Mouse (Mus musculus) heart, embryonic 12.5 days (tissue): ENCODE results near the gene Mmel1. TPM values are rescaled to one million over a fixed set of nuclear protein-coding genes. Genes with fewer than 3 reads are reported as not detected.

Experiments used
- ATAC-seq: fragments of 200-750 bp; cut with Nextera tagmentation; 2 replicates; pipeline ENCODE4 v1.8.0; 2017; ENCODE audit warnings: moderate TSS enrichment, moderate library complexity; ENCODE audit not compliant: insufficient number of reproducible peaks, low FRiP score
- H3K27ac ChIP-seq: fragments of 300-500 bp; sonication (generic); 2 replicates; pipeline ENCODE4 v1.5.1; 2016; ENCODE audit warnings: mild to moderate bottlenecking, moderate library complexity; ENCODE audit not compliant: poor library complexity, severe bottlenecking
- H3K27me3 ChIP-seq: fragments of 300-500 bp; sonication (generic); replicated peaks from 2 replicates; pipeline ENCODE4 v1.6.1; 2016; ENCODE audit warnings: mild to moderate bottlenecking, moderate library complexity
- H3K36me3 ChIP-seq: fragments of 300-500 bp; sonication (generic); 2 replicates; pipeline ENCODE4 v1.6.1; 2016; ENCODE audit warnings: mild to moderate bottlenecking, moderate library complexity
- H3K4me1 ChIP-seq: fragments of 300-500 bp; sonication (generic); replicated peaks from 2 replicates; pipeline ENCODE4 v1.6.1; 2016; ENCODE audit warnings: mild to moderate bottlenecking
- H3K4me2 ChIP-seq: fragments of 300-500 bp; sonication (generic); 2 replicates; pipeline ENCODE4 v1.6.1; 2016; ENCODE audit warnings: mild to moderate bottlenecking, moderate library complexity
- H3K4me3 ChIP-seq: fragments of 300-500 bp; sonication (generic); 2 replicates; pipeline ENCODE4 v1.5.1; 2016; ENCODE audit warnings: mild to moderate bottlenecking
- H3K9ac ChIP-seq: fragments of 300-500 bp; sonication (generic); 2 replicates; pipeline ENCODE4 v1.6.1; 2016; ENCODE audit warnings: mild to moderate bottlenecking, moderate library complexity
- H3K9me3 ChIP-seq: fragments of 300-500 bp; sonication (generic); replicated peaks from 2 replicates; pipeline ENCODE4 v1.6.1; 2016; ENCODE audit warnings: mild to moderate bottlenecking, moderate library complexity
- WGBS: fragments of 180-500 bp; shearing (Covaris S2); methylation state at CpG from one replicate; pipeline ENCODE4 v1.1.7; 2016; 5-methylcytosine and 5-hydroxymethylcytosine counted together
- polyA plus RNA-seq: library from polyadenylated mRNA; unstranded; fragments of >200 nt; fragmentation: Nextera tagmentation; extraction: Ambion mirVana; gene quantifications from 2 replicates; pipeline ENCODE4 v1.2.1, GENCODE M21; 2016

The Mmel1 gene
- polyA plus RNA-seq, 1 experiment from 2014 or later, result 0.20 TPM

DNA sequence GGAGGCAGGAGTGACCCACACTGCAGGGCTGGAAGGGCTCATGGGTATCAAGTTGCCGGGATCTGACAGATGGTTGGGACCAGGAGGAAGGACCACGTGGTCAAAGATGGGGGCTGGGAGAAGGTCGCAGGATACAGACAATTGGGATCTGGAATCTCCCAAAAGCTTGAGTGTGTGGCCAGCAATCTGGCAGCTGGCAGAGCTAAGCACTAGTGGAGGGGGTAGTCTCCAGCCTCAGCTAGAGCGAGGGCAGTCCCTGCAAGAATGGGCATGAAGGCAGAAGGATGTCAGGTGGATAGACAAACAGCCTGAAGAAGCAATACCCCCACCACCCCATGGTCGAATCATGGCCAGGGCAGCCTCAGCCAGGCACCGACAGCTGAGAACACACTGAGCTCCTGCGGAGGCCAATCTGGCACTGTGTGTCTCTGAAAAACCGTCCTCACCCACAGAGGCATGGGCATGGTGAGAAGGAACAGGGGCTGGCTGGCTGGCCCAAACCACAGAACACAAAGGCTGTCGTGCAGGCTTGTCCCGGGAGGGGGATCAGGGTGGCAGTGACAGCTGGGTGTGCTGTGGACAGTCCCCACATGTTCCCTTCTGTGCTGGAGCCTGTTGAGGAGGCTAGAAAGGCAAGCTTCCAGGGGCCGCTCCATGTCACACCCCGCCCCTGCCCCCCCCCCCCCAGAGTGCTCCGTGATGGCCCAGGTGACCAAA, 17.6 kb downstream of the Mmel1 start:
- Histone ChIP-seq H3K4me2 (no peak overlapping the region), H3K27ac (no peak overlapping the region), H3K27me3 (peaks cover 10% of the 10 kb centered on the region), H3K4me1 (0 out of 2 replicates have a peak, but pooled peaks cover 2% of the 10 kb centered on the region), H3K9ac (no peak overlapping the region), H3K9me3 (no peaks in the 10 kb centered on the region), H3K36me3 (no peaks in the 10 kb centered on the region), H3K4me3 (no peak overlapping the region)
- no peak for ATAC-seq
- WGBS, result 68% methylated on average over 13 of the region's 13 CpGs

DNA sequence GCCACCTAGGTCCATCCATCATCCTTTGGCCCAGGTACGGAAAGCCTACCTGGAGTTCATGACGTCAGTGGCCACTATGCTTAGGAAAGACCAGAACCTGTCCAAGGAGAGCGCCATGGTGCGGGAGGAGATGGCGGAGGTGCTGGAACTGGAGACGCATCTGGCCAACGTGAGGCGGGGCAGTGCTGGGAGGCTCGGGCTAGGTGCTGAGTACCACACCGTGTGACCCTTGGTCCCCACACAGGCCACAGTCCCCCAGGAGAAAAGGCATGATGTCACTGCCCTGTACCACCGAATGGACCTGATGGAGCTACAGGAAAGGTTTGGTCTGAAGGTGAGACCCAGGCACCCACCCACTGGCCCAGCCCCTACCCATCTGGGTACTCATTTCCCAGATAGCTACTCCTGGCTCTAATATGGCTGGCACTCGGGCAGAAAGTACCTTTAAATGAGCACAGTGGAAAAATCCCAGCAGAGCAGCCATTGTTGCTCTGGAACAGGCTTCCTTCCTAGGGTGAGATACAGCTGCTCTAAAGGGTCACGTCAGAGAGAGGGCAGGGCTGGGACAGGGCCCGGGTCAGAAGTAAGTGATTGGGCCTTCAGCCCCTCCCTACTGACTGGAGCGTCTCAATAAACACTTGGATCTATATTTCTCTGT, 18.3 kb downstream of the Mmel1 start:
- Histone ChIP-seq H3K36me3 (no peaks in the 10 kb centered on the region), H3K9me3 (no peaks in the 10 kb centered on the region), H3K27ac (no peak overlapping the region), H3K4me3 (no peak overlapping the region), H3K9ac (no peak overlapping the region), H3K4me1 (no peaks in the 10 kb centered on the region), H3K4me2 (no peak overlapping the region), H3K27me3 (peaks cover 12% of the 10 kb centered on the region)
- WGBS, result 72% methylated on average over 15 of the region's 15 CpGs
- no peak for ATAC-seq

DNA sequence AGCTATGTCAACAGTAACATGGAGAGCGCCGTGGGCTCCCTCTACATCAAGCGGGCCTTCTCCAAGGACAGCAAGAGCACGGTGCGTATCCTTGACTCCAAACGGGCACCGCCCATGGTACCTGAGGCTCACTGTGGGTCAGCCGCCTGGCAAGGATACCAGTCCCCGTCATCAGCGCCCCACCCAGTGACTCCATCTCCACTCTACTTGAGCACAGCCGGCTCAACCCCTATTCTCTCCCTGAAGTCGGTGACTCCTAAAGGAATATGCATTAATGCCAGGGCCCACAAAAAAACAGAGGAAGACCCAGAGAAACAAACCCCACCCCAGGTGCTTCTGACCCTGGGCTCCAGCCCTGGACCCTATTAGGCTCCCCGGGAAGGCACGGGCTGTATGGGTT, 21.5 kb downstream of the Mmel1 start:
- no peaks in the 10 kb centered on the region for H3K4me1 ChIP-seq
- H3K27me3 ChIP-seq, result peaks cover 37% of the 10 kb centered on the region
- no peak overlapping the region for H3K9ac ChIP-seq
- H3K9me3 ChIP-seq, result no peaks in the 10 kb centered on the region
- no peak for ATAC-seq
- no peaks in the 10 kb centered on the region for H3K36me3 ChIP-seq
- H3K27ac ChIP-seq, result no peak overlapping the region
- H3K4me3 ChIP-seq, result no peak overlapping the region
- no peak overlapping the region for H3K4me2 ChIP-seq
- 83% methylated on average over 14 of the region's 14 CpGs for WGBS

DNA sequence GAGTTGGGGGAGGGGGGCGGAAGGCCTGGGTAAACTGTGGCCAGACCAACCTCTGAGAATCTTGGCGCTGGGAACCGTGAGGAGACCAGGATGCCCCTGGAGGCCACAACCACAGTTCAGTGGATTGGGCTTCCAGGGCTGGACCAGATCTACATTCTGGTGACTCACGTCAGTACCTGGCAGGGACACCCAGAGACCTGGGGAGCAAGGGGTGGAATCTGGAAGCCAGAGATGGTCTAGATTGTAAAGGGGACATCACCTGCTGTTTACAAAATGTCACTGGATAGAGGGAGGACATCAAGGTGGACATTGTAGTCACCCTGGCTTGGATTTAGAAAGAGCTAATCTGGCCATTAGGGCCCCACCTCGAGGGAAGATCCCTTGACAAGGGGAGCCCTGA, 26.2 kb downstream of the Mmel1 start:
- Histone ChIP-seq H3K9me3 (no peaks in the 10 kb centered on the region), H3K27ac (no peak overlapping the region), H3K36me3 (no peaks in the 10 kb centered on the region), H3K9ac (no peak overlapping the region), H3K4me1 (peaks cover 16% of the 10 kb centered on the region), H3K4me2 (no peak overlapping the region), H3K27me3 (peaks cover 49% of the 10 kb centered on the region), H3K4me3 (no peak overlapping the region)
- WGBS, result 67% methylated on average over 5 of the region's 5 CpGs
- no peak for ATAC-seq

DNA sequence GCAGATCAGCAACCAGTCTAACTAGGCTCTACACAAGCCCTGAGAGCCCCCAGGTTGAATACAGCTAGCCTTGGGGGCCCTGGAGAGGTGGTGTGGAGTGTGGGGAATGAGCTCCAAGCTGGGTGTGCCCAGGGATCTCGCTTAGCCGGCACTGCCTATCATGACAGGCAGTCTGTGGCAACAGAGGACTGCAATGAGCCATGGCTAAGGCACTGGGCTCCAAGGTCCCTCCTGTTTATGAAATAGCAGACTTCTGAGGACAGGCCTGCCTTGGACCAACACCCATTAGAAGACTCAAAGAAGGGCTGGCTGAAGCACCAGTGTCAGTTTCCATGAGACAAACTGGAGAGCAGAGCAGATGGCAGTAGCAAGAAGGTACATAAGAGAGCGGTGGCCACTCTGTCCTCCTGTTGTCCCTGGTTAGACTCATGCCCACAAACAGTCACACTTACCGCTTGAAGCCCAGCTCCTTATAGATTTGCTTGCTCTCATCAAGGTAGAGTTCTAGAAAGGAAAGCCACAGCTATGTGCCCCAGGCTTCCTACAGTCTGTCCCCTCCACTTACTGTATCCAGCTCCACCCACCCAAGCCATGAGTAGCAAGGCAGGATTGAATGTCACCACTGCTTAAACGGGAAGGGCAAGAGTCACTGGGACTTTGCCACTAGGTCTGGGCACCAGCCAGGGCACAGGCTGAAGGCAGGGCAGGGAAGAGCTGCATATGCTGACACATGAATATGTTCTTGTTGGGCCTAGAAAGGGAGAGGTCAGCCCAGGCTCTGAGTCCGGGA, 28.5 kb downstream of the Mmel1 start:
- H3K27me3 ChIP-seq, result peaks cover 39% of the 10 kb centered on the region
- peaks cover 16% of the 10 kb centered on the region for H3K4me1 ChIP-seq
- H3K27ac ChIP-seq, result no peak overlapping the region
- peak overlapping the region; percentile 55 for H3K4me3 ChIP-seq
- no peaks in the 10 kb centered on the region for H3K9me3 ChIP-seq
- H3K4me2 ChIP-seq, result peak overlapping the region; percentile 92
- no peak for ATAC-seq
- peak overlapping the region; percentile 79 for H3K9ac ChIP-seq
- WGBS, result 62% methylated on average over 6 of the region's 6 CpGs
- H3K36me3 ChIP-seq, result no peaks in the 10 kb centered on the region

DNA sequence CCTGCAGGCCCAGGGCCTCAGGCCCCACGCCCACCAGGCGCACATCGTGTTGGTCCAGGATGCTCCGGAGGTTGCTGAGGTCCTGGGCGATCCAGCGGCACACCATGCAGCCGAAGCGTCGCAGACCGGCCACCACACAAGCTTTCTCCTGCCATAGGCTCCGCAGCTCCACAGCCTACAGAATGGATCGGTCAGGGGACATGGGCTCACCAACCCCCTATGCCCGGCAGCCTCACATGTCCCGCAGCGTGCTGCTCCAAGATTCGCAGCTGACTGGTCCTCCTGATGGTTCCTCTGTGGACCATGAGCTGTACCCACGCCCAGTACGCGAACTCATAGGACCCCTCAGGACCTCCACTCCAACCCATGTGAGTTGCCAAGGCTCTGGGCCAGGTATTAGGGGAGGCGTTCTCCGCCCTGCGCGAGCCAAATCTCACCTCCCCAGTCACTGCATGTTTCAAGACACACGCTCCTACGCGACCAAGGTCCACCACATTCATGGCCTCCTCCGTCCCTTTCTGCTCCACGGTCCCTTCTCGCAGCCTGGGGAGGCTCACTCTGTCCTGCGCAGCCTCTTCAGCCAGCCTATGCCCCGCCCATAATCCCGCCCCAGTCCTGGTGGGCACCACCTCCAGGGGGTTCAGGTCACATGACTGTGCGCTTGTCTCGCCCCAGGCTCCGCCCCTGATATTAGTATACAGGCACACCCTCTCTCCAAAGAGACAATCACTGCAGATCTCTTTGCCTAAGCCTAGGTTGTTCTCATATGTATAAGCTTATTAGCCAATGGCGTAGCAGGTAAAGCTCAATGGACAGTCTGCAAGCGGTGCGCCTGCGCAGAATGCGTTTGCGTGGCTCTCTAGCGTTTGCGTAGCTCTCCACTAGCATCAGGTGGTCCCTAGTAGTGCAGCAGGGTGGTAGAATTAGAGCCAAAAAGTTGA, 29.4 kb downstream of the Mmel1 start, which contains the start of gene Fam213b:
Gene Fam213b, minus strand, starts transcription at position 630 of the 941 bp plus-strand sequence.
- Histone ChIP-seq H3K4me1 (peaks cover 16% of the 10 kb centered on the region), H3K4me3 (peak within 1 kb of the TSS; percentile 55), H3K9me3 (no peaks in the 10 kb centered on the region), H3K27ac (peak within 1 kb of the TSS; percentile 36; the same call in 1 of the 2 replicates), H3K9ac (peak within 1 kb of the TSS; percentile 79), H3K36me3 (no peaks in the 10 kb centered on the region), H3K27me3 (peaks cover 30% of the 10 kb centered on the region), H3K4me2 (peak within 1 kb of the TSS; percentile 92)
- ATAC-seq, result peak; percentile 98
- whole genome bisulfite sequencing, result 3% methylated on average over 43 of the region's 43 CpGs

DNA sequence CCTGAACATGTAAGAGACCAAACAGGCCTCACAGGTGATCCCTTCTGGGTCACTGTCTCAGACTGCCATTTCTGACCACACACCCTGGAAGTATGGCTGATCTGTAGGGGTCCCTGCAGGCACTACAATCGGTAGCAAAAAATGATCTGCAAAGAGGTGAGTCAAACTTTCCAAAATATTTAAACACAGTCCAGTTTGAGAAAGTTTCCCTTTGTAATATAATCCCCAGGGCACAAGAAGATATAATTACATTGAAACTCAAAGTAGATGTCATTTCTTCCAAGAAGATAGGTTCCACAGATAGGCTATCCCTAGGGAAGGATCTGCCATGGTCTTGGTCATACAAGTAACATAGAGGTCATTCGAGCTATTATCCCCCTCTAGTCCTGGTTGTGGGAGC, 33.0 kb downstream of the Mmel1 start:
- H3K4me2 ChIP-seq, result no peak overlapping the region
- H3K27ac ChIP-seq, result no peak overlapping the region
- no peaks in the 10 kb centered on the region for H3K9me3 ChIP-seq
- H3K4me1 ChIP-seq, result peaks cover 20% of the 10 kb centered on the region
- no peak overlapping the region for H3K4me3 ChIP-seq
- no peaks in the 10 kb centered on the region for H3K36me3 ChIP-seq
- ATAC-seq, result no peak
- WGBS, result 83% methylated on average over 2 of the region's 2 CpGs
- peaks cover 7% of the 10 kb centered on the region for H3K27me3 ChIP-seq
- no peak overlapping the region for H3K9ac ChIP-seq

DNA sequence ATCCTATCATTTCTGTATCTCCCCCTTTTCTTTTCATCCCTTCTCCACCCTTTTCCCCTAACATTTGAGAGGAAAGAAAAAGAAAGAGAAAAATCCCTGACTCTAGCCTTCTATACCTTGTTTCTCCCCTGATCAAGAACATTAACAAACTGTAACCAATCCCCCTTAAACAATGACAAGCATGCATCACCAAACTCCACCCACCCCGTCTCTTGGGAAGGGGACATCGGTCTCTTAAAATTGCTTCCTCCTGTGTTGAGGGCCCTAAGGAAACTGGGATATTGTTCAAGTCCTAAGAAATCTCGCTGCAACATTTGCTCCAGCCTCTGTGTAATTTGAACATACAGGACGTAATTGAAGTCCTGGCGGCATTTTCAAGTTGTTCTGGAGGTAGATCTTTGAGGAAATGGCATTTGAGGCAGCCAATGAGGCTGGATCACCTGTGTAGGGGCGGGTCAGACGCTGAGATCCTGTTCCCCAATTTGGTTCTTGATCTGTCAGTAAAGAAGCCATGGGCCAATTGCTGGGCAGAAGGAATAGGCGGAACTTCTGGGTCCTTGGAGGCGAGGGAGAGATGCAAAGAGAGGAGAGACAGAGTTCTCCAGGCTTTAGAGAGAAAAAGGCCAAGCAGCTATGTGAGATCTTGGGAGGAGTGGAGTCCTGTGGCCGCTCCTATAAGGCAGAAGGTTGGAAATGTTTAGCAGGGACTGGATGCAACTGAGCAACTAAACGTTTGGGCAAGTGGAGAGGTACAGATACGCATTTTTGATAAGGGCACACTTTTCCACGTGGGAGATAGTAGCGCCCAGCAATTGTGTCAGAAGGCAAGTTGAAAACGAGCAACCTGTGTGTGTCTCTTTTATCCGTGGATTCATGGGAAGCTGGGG, 35.0 kb downstream of the Mmel1 start:
- peak; percentile 94 for ATAC-seq
- peak overlapping the region; percentile 93 for H3K4me2 ChIP-seq
- 1% methylated on average over 16 of the region's 16 CpGs for WGBS
- no peaks in the 10 kb centered on the region for H3K36me3 ChIP-seq
- no peak overlapping the region; the same call in 1 of the 2 replicates for H3K27ac ChIP-seq
- peaks cover 9% of the 10 kb centered on the region for H3K4me1 ChIP-seq
- H3K9me3 ChIP-seq, result no peaks in the 10 kb centered on the region
- peak overlapping the region; percentile 69 for H3K9ac ChIP-seq
- peaks cover 4% of the 10 kb centered on the region; the same call in 1 of the 2 replicates for H3K27me3 ChIP-seq
- peak overlapping the region; percentile 53 for H3K4me3 ChIP-seq

DNA sequence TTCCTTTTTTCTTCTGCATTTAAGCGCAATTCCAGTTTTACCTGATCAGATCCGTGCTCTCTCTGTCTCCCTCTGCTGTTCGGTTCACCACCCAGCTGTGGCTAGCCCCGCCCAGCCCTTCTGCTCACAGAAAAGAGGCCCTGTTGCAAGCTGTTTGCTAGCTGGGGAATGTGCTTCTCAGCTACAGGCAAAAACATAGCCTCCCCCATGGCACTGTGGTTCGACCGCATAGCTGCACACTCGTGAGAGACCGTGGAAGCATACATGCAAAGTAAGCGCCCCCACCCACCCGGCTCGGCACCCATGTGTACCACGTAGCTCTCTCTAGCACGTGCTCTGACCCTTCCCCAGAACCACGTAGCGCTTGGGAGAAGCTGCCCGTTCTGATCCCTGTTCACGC, 38.4 kb downstream of the Mmel1 start:
- H3K9me3 ChIP-seq, result no peaks in the 10 kb centered on the region
- H3K36me3 ChIP-seq, result no peaks in the 10 kb centered on the region
- H3K4me3 ChIP-seq, result no peak overlapping the region
- H3K9ac ChIP-seq, result no peak overlapping the region
- WGBS, result 44% methylated on average over 17 of the region's 17 CpGs
- H3K4me2 ChIP-seq, result peak overlapping the region; percentile 27; the same call in 1 of the 2 replicates
- peaks cover 21% of the 10 kb centered on the region for H3K4me1 ChIP-seq
- peaks cover 4% of the 10 kb centered on the region; the same call in 1 of the 2 replicates for H3K27me3 ChIP-seq
- ATAC-seq, result 0 out of 2 replicates have a peak, but pooled peaks have one; percentile 67
- no peak overlapping the region for H3K27ac ChIP-seq
